Mouse (Mus musculus) naive thymus-derived CD4-positive, alpha-beta T cell, adult 5 months (primary cell): ENCODE measurements around the gene Stab1. TPM values are rescaled to one million over a fixed set of nuclear protein-coding genes. Genes with fewer than 3 reads are reported as not detected.

Experiments
- polyA plus RNA-seq: library from polyadenylated mRNA; unstranded; fragments of 100-300 nt; shearing (Covaris generic); gene quantifications from one replicate; pipeline ENCODE4 v1.2.1, GENCODE M21; 2017

The Stab1 gene
- 0.25 TPM for polyA plus RNA-seq

GRCm38 (mm10) chr14:31168425-31168824 is at the start of gene Stab1:
Gene Stab1 (minus strand): TSS chr14:31168641.

GRCm38 (mm10) chr14:31217666-31218065 is 49.2 kb upstream of the Stab1 start, which contains the start of gene Sema3g:
Gene Sema3g (plus strand): TSS chr14:31217860.

DNA sequence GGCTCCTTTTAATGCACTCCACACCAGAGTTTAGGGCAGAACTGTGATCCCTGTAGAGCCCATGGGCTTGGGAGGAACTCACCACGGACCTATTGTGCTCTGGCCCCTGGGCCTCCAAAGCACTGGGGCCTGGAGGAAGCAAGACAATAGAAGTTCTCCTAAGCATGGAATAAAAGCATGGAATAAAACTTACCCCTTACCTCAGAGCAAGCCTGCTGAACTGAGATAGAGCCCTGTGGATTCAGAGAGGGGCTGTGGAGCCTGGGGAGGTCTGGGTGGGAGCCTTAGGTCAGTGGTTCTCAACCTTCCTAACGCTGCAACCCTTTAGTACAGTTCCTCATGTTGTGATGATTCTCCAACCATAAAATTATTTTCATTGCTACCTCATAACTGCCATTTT is 48.4 kb upstream of the Stab1 start, which contains the start of gene Nisch:
Nisch (minus strand) TSS at position 101 of the 400 bp plus-strand sequence.

DNA sequence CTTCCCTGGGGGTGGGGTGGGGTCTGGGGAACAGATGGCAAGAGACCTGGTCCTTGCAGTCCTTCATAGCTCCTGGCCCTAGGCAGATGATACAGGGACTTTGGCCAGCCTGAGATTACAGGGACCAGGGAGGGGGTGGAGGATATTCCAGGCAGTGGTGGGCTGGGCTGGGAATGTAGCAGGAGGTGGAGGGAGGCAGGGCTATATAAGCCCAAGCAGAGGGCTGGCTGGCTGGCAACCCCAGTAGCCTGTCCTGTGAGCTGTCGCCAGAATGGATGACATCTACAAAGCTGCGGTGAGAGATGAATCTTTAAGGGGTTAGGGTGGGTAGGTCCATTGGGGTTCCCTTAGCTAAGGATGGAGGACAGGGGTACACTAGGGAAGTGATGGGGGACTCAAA is 39.6 kb upstream of the Stab1 start, which contains the start of gene Tnnc1:
Tnnc1 (plus strand) TSS at position 229 of the 400 bp plus-strand sequence.

DNA sequence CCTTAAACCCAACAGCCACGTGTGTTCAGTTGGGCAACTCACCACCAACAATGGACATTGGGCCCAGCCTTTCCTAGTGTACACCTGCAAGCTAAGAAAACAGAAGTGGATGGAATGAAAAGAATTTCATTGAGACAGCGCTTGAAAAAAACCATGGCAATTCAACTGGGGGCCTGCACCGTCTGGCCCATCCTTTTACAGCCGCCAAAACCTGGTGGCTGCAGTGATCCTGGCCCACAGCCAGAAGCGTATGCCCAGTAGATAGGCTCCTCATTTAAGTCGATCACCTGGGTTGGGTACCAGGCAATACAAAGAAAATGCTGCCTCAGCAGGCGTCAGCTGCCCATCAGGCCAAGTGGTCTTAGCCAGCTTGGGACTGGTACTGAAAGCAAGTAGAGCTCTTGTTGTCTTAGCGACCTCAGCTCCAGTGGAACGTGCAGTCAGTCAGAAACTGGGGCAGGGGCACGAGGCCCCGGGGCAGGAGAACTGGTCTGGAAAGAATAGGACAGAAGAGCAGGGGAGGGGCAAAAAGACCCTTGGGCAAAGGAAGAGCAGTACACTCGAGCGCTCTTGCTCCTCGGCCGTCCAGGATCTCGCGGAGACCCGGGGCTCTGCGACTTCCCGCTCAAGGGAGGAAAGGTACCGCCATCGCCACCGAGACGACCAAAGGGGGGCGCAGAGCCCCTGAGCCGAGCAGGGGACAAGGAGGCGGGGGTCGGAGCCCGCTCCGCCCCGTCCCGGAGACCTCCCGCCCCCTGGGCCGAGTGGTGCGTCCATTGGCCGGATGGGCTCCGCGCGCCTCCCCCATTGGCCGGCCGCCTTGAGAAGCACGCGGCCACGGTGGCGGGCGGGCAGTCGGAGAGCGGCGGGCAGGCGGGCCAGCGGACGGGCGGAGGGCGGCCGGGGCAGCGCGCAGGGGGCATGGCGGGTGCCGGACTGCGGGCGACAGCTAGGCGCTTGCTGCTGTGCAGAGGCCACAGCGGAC is 37.9 kb downstream of the Stab1 start, which contains the start of gene Nt5dc2:
Nt5dc2 (plus strand) TSS at position 818 of the 985 bp plus-strand sequence.

GRCm38 (mm10) chr14:31128826-31129219 is 39.6 kb downstream of the Stab1 start, which contains the start of gene Smim4:
Gene Smim4 (minus strand): TSS chr14:31128956.

Other genes with a start within 250 kb of the Stab1 start
- gene Itih3, start 244.9 kb downstream of the Stab1 start, polyA plus RNA-seq: not detected
- not detected for gene Itih1, start 225.4 kb downstream of the Stab1 start, polyA plus RNA-seq
- gene Nek4, start 217.3 kb downstream of the Stab1 start, polyA plus RNA-seq: 2.8 TPM
- 8.1 TPM for gene Glt8d1, start 167.2 kb downstream of the Stab1 start, polyA plus RNA-seq
- gene Spcs1, start 167.0 kb downstream of the Stab1 start, polyA plus RNA-seq: 160 TPM
- gene Pbrm1, start 149.5 kb downstream of the Stab1 start, polyA plus RNA-seq: 181 TPM
- 134 TPM for gene Gnl3, start 149.5 kb downstream of the Stab1 start, polyA plus RNA-seq
- gene Smim4, start 39.7 kb downstream of the Stab1 start, polyA plus RNA-seq: 63.6 TPM
- 0.71 TPM for gene Nt5dc2, start 37.6 kb downstream of the Stab1 start, polyA plus RNA-seq
- not detected for gene Tnnc1, start 39.7 kb upstream of the Stab1 start, polyA plus RNA-seq
- gene Nisch, start 48.3 kb upstream of the Stab1 start, polyA plus RNA-seq: 291 TPM
- not detected for gene Sema3g, start 49.2 kb upstream of the Stab1 start, polyA plus RNA-seq
- gene Phf7, start 82.7 kb upstream of the Stab1 start, polyA plus RNA-seq: 8.5 TPM
- 108 TPM for gene Bap1, start 82.8 kb upstream of the Stab1 start, polyA plus RNA-seq
- not detected for gene Dnah1, start 155.3 kb upstream of the Stab1 start, polyA plus RNA-seq
- 71.1 TPM for gene Capn7, start 168.0 kb upstream of the Stab1 start, polyA plus RNA-seq